Mouse (Mus musculus) small intestine, adult 2 months (tissue): ENCODE measurements around the gene Fam184a.

ENCODE experiments used
- CTCF ChIP-seq: fragments of 200-500 bp; IDR thresholded peaks from 2 replicates; pipeline ENCODE4 v1.5.1; 2012; ENCODE audit warnings: low read depth, mild to moderate bottlenecking, control low read depth, inconsistent platforms, low read length, moderate library complexity, mixed read lengths; ENCODE audit not compliant: insufficient replicate concordance, insufficient read length; ENCODE audit errors: extremely low read depth
- POLR2A ChIP-seq: fragments of 200-500 bp; IDR thresholded peaks from 2 replicates; pipeline ENCODE4 v1.6.1; 2012; ENCODE audit warnings: low read depth, mild to moderate bottlenecking, control low read depth, inconsistent platforms, low read length, moderate library complexity

- no peak for TF ChIP-seq POLR2A
- TF ChIP-seq CTCF = no peak
These were observed 71.0 kb downstream of the Fam184a start for GRCm38 (mm10) chr10:53679690-53680557.
